Mouse (Mus musculus) brain, embryonic 14.5 days (tissue): Measurements from ENCODE around the gene Nrxn3.

Experiments
- CTCF ChIP-seq: fragments of 200-500 bp; IDR thresholded peaks from 2 replicates; pipeline ENCODE4 v1.5.1; 2012; ENCODE audit warnings: inconsistent platforms, mild to moderate bottlenecking, moderate library complexity, borderline replicate concordance; ENCODE audit not compliant: insufficient read depth, insufficient read length; ENCODE audit errors: extremely low read depth
- POLR2A ChIP-seq: fragments of 200-500 bp; IDR thresholded peaks from 2 replicates; pipeline ENCODE4 v1.6.1; 2012; ENCODE audit warnings: mild to moderate bottlenecking, inconsistent platforms, borderline replicate concordance; ENCODE audit not compliant: poor library complexity, insufficient read depth, insufficient read length, severe bottlenecking; ENCODE audit errors: extremely low read depth

DNA sequence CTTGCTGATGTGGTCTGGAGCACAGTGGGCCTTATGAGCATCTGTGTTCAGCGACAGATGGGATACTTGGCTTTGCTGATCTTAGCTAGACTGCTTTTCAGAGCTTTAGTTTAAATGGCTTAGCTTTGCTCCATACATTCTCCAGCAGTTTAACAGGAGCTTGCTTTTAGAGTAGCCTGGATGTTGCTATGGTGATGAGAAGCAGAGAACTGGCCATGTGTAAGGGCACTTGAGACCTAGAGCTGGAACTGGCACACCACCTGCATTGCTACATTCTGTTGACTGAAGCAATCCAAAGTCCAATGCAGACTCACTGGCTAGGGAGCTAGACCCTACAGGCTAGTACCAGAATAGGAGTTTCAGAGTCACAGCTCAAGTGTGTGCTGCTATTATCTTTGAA, 293.8 kb downstream of the Nrxn3 start:
- TF ChIP-seq CTCF = no peak
- no peak for TF ChIP-seq POLR2A
